Mouse (Mus musculus): Measurements from ENCODE around the gene Foxp3. TPM values are rescaled to one million over a fixed set of nuclear protein-coding genes. Genes with fewer than 3 reads are reported as not detected.

The Foxp3 gene
- polyA plus RNA-seq (2015; fragmentation: Nextera tagmentation; extraction: Ambion mirVana) = not detected in 2 replicates

GRCm38 (mm10) chrX:7573176-7574086, at the start of gene Foxp3:
Gene Foxp3 (plus strand): TSS chrX:7573644.
- Histone ChIP-seq H3K27ac (peak within 1 kb of the TSS; percentile 83), H3K9ac (peak within 1 kb of the TSS; percentile 67), H3K9me3 (replicated peaks) (no peaks in the 10 kb centered on the region), H3K36me3 (no peaks in the 10 kb centered on the region), H3K27me3 (no peaks in the 10 kb centered on the region), H3K4me2 (peak within 1 kb of the TSS; percentile 73), H3K4me3 (replicated peaks) (peak within 1 kb of the TSS; percentile 64), H3K4me1 (peaks cover 12% of the 10 kb centered on the region; the same call in 1 of the 2 replicates)
- 32% methylated on average over 68 of the region's 72 CpGs for WGBS
- ATAC-seq (replicated peaks; ENCODE audit: low FRiP score) = peak; percentile 33

GRCm38 (mm10) chrX:7524961-7525360, 48.5 kb upstream of the Foxp3 start:
- Histone ChIP-seq H3K27ac (no peak overlapping the region), H3K9me3 (replicated peaks) (no peaks in the 10 kb centered on the region), H3K36me3 (no peaks in the 10 kb centered on the region), H3K27me3 (no peaks in the 10 kb centered on the region), H3K4me2 (no peak overlapping the region), H3K4me1 (no peaks in the 10 kb centered on the region), H3K4me3 (replicated peaks) (no peak overlapping the region), H3K9ac (no peak overlapping the region)
- WGBS = 41% methylated on average over 3 of the region's 3 CpGs
- no peak for ATAC-seq (replicated peaks; ENCODE audit: low FRiP score)

GRCm38 (mm10) chrX:7553474-7553873, 20.0 kb upstream of the Foxp3 start:
- Histone ChIP-seq H3K4me3 (replicated peaks) (no peak overlapping the region), H3K9me3 (replicated peaks) (no peaks in the 10 kb centered on the region), H3K4me1 (no peaks in the 10 kb centered on the region), H3K36me3 (no peaks in the 10 kb centered on the region), H3K27me3 (no peaks in the 10 kb centered on the region), H3K9ac (no peak overlapping the region), H3K4me2 (no peak overlapping the region), H3K27ac (no peak overlapping the region)
- no peak for ATAC-seq (replicated peaks; ENCODE audit: low FRiP score)
- WGBS = 91% methylated on average over 4 of the region's 4 CpGs

- H3K36me3 ChIP-seq = no peaks in the 10 kb centered on the region
- H3K4me3 ChIP-seq (replicated peaks) = no peak overlapping the region
- H3K4me1 ChIP-seq = no peaks in the 10 kb centered on the region
- no peak for ATAC-seq (replicated peaks; ENCODE audit: low FRiP score)
- no peak overlapping the region for H3K27ac ChIP-seq
- H3K9me3 ChIP-seq (replicated peaks) = no peaks in the 10 kb centered on the region
- H3K4me2 ChIP-seq = no peak overlapping the region
- H3K9ac ChIP-seq = no peak overlapping the region
- no peaks in the 10 kb centered on the region for H3K27me3 ChIP-seq
- WGBS = 22% methylated on average over 2 of the region's 2 CpGs
These were observed 10.4 kb upstream of the Foxp3 start for GRCm38 (mm10) chrX:7563076-7563475.

GRCm38 (mm10) chrX:7566352-7566751, 7.1 kb upstream of the Foxp3 start:
- H3K4me1 ChIP-seq = no peaks in the 10 kb centered on the region
- no peak overlapping the region for H3K4me2 ChIP-seq
- H3K27me3 ChIP-seq = no peaks in the 10 kb centered on the region
- no peaks in the 10 kb centered on the region for H3K36me3 ChIP-seq
- H3K9me3 ChIP-seq (replicated peaks) = no peaks in the 10 kb centered on the region
- ATAC-seq (replicated peaks; ENCODE audit: low FRiP score) = no peak
- no peak overlapping the region for H3K9ac ChIP-seq
- no peak overlapping the region for H3K4me3 ChIP-seq (replicated peaks)
- H3K27ac ChIP-seq = no peak overlapping the region
- 79% methylated on average over 6 of the region's 6 CpGs for WGBS

GRCm38 (mm10) chrX:7567491-7567890, 6.0 kb upstream of the Foxp3 start:
- Histone ChIP-seq H3K9ac (no peak overlapping the region), H3K4me2 (no peak overlapping the region), H3K27me3 (no peaks in the 10 kb centered on the region), H3K36me3 (no peaks in the 10 kb centered on the region), H3K9me3 (replicated peaks) (no peaks in the 10 kb centered on the region), H3K27ac (no peak overlapping the region), H3K4me1 (peaks cover 1% of the 10 kb centered on the region; the same call in 1 of the 2 replicates), H3K4me3 (replicated peaks) (no peak overlapping the region)
- no peak for ATAC-seq (replicated peaks; ENCODE audit: low FRiP score)
- 85% methylated on average over 8 of the region's 9 CpGs for WGBS

GRCm38 (mm10) chrX:7570481-7571175, 2.8 kb upstream of the Foxp3 start:
- Histone ChIP-seq H3K27ac (no peak overlapping the region), H3K4me3 (replicated peaks) (no peak overlapping the region), H3K9ac (no peak overlapping the region), H3K4me2 (no peak overlapping the region), H3K27me3 (no peaks in the 10 kb centered on the region), H3K9me3 (replicated peaks) (no peaks in the 10 kb centered on the region), H3K36me3 (no peaks in the 10 kb centered on the region), H3K4me1 (peaks cover 12% of the 10 kb centered on the region; the same call in 1 of the 2 replicates)
- WGBS = 50% methylated on average over 7 of the region's 7 CpGs
- ATAC-seq (replicated peaks; ENCODE audit: low FRiP score) = no peak

- Histone ChIP-seq H3K4me1 (peaks cover 12% of the 10 kb centered on the region; the same call in 1 of the 2 replicates), H3K27me3 (no peaks in the 10 kb centered on the region), H3K4me2 (no peak overlapping the region), H3K9ac (no peak overlapping the region), H3K9me3 (replicated peaks) (no peaks in the 10 kb centered on the region), H3K27ac (no peak overlapping the region), H3K36me3 (no peaks in the 10 kb centered on the region), H3K4me3 (replicated peaks) (no peak overlapping the region)
- ATAC-seq (replicated peaks; ENCODE audit: low FRiP score) = no peak
- WGBS = 89% methylated on average over 9 of the region's 9 CpGs
These were observed 1.8 kb upstream of the Foxp3 start for GRCm38 (mm10) chrX:7571565-7572136.

GRCm38 (mm10) chrX:7572466-7572865, 978 bp upstream of the Foxp3 start:
- WGBS = 79% methylated on average over 10 of the region's 10 CpGs
- Histone ChIP-seq H3K27me3 (no peaks in the 10 kb centered on the region), H3K4me1 (peaks cover 12% of the 10 kb centered on the region; the same call in 1 of the 2 replicates), H3K4me3 (replicated peaks) (no peak overlapping the region), H3K27ac (no peak overlapping the region), H3K9me3 (replicated peaks) (no peaks in the 10 kb centered on the region), H3K9ac (no peak overlapping the region), H3K4me2 (peak overlapping the region; percentile 73; the same call in 1 of the 2 replicates), H3K36me3 (no peaks in the 10 kb centered on the region)
- no peak for ATAC-seq (replicated peaks; ENCODE audit: low FRiP score)

- peak within 1 kb of the TSS; percentile 83 for H3K27ac ChIP-seq
- H3K9ac ChIP-seq = peak within 1 kb of the TSS; percentile 67
- no peaks in the 10 kb centered on the region for H3K36me3 ChIP-seq
These were observed 842 bp downstream of the Foxp3 start, which contains the start of gene Ppp1r3f for GRCm38 (mm10) chrX:7574087-7574884. Gene Ppp1r3f (minus strand): TSS chrX:7574283.

GRCm38 (mm10) chrX:7574885-7575231, 1.4 kb downstream of the Foxp3 start:
- Histone ChIP-seq H3K4me3 (replicated peaks) (peak overlapping the region; percentile 64), H3K4me2 (peak overlapping the region; percentile 73), H3K27me3 (no peaks in the 10 kb centered on the region), H3K27ac (no peak overlapping the region), H3K9me3 (replicated peaks) (no peaks in the 10 kb centered on the region), H3K9ac (no peak overlapping the region), H3K4me1 (peaks cover 12% of the 10 kb centered on the region; the same call in 1 of the 2 replicates), H3K36me3 (no peaks in the 10 kb centered on the region)
- WGBS = 25% methylated on average over 5 of the region's 6 CpGs
- no peak for ATAC-seq (replicated peaks; ENCODE audit: low FRiP score)

More at GRCm38 (mm10) chrX:7574087-7574884, 842 bp downstream of the Foxp3 start, which contains the start of gene Ppp1r3f:
- peak; percentile 98 for ATAC-seq (replicated peaks; ENCODE audit: low FRiP score)
- Histone ChIP-seq H3K4me2 (peak within 1 kb of the TSS; percentile 73), H3K4me3 (replicated peaks) (peak within 1 kb of the TSS; percentile 64), H3K9me3 (replicated peaks) (no peaks in the 10 kb centered on the region), H3K27me3 (no peaks in the 10 kb centered on the region), H3K4me1 (peaks cover 12% of the 10 kb centered on the region; the same call in 1 of the 2 replicates)
- 22% methylated on average over 64 of the region's 65 CpGs for WGBS

Data from kidney, embryonic 15.5 days (tissue).